Mouse (Mus musculus) gonadal fat pad, adult 2 months (tissue): ENCODE measurements around the gene Taf3. TPM values are rescaled to one million over a fixed set of nuclear protein-coding genes. Genes with fewer than 3 reads are reported as not detected.

ENCODE experiments used
- DNase-seq: peaks from one replicate; pipeline ENCODE4 v3.0.0-alpha.2; 2012; ENCODE audit warnings: low read depth
- polyA plus RNA-seq: library from polyadenylated mRNA; depleted of rRNA; stranded (reverse); fragments of >200 nt; gene quantifications from 2 replicates; pipeline ENCODE4 v1.2.3, GENCODE M21; 2012; rRNA removed

The Taf3 gene
- polyA plus RNA-seq: 7.7 and 8.8 TPM in 2 replicates

GRCm38 (mm10) chr2:10048461-10048860, at the start of gene Taf3:
Taf3 (minus strand) TSS chr2:10048596.
- no peak for DNase-seq

- DNase-seq: no peak
Observed at GRCm38 (mm10) chr2:10094327-10095100, 46.1 kb upstream of the Taf3 start.

- DNase-seq: no peak
Observed at GRCm38 (mm10) chr2:10087256-10087850, 39.0 kb upstream of the Taf3 start.

- DNase-seq: no peak
Observed at GRCm38 (mm10) chr2:10082737-10083136, 34.3 kb upstream of the Taf3 start.

GRCm38 (mm10) chr2:10081453-10082080, 33.2 kb upstream of the Taf3 start:
- no peak for DNase-seq

GRCm38 (mm10) chr2:10080310-10081010, 32.1 kb upstream of the Taf3 start, which contains the start of the genes Atp5c1 and Kin:
Atp5c1 (minus strand) TSS chr2:10080510.
Kin (plus strand) TSS chr2:10080593.
- DNase-seq: no peak

GRCm38 (mm10) chr2:10079745-10080309, 31.4 kb upstream of the Taf3 start:
- DNase-seq: no peak

GRCm38 (mm10) chr2:10076675-10077074, 28.3 kb upstream of the Taf3 start:
- DNase-seq: no peak

GRCm38 (mm10) chr2:10074470-10074869, 26.1 kb upstream of the Taf3 start:
- DNase-seq: no peak

GRCm38 (mm10) chr2:10071751-10072150, 23.4 kb upstream of the Taf3 start:
- DNase-seq: no peak

GRCm38 (mm10) chr2:10058836-10059235, 10.4 kb upstream of the Taf3 start:
- no peak for DNase-seq

GRCm38 (mm10) chr2:10051996-10052395, 3.6 kb upstream of the Taf3 start:
- DNase-seq: no peak

- no peak for DNase-seq
Observed at GRCm38 (mm10) chr2:10050878-10051277, 2.5 kb upstream of the Taf3 start.

GRCm38 (mm10) chr2:10049456-10049855, 1.1 kb upstream of the Taf3 start:
- DNase-seq: no peak

- DNase-seq: no peak
Observed at GRCm38 (mm10) chr2:10047758-10048436, 499 bp downstream of the Taf3 start.

- DNase-seq: no peak
Observed at GRCm38 (mm10) chr2:10034976-10035375, 13.4 kb downstream of the Taf3 start.

GRCm38 (mm10) chr2:10033684-10034083, 14.7 kb downstream of the Taf3 start:
- no peak for DNase-seq

GRCm38 (mm10) chr2:10029755-10030154, 18.6 kb downstream of the Taf3 start:
- DNase-seq: no peak

GRCm38 (mm10) chr2:10024264-10024663, 24.1 kb downstream of the Taf3 start:
- DNase-seq: no peak

- DNase-seq: no peak
Observed at GRCm38 (mm10) chr2:10021296-10021695, 27.1 kb downstream of the Taf3 start.

GRCm38 (mm10) chr2:10014951-10015635, 33.3 kb downstream of the Taf3 start:
- no peak for DNase-seq
